Mouse (Mus musculus) small intestine, adult 2 months (tissue): ENCODE results near the gene Defb43. TPM values are rescaled to one million over a fixed set of nuclear protein-coding genes. Genes with fewer than 3 reads are reported as not detected.

ENCODE experiments used
- H3K27ac ChIP-seq: fragments of 200-500 bp; 2 replicates; pipeline ENCODE4 v1.5.1; 2012; ENCODE audit warnings: low read depth, low read length, control low read depth, inconsistent platforms; ENCODE audit not compliant: insufficient read depth
- H3K27me3 ChIP-seq: fragments of 200-500 bp; 2 replicates; pipeline ENCODE4 v1.6.1; 2012; ENCODE audit warnings: mild to moderate bottlenecking, moderate library complexity, low read length, inconsistent platforms; ENCODE audit not compliant: control insufficient read depth, insufficient read depth
- H3K36me3 ChIP-seq: fragments of 200-500 bp; 2 replicates; pipeline ENCODE4 v1.6.1; 2012; ENCODE audit warnings: mild to moderate bottlenecking, low read length, control low read depth, inconsistent platforms; ENCODE audit not compliant: control insufficient read depth, insufficient read depth
- H3K4me1 ChIP-seq: fragments of 200-500 bp; 2 replicates; pipeline ENCODE4 v1.6.1; 2012; ENCODE audit warnings: low read length, inconsistent platforms, mixed read lengths; ENCODE audit not compliant: control insufficient read depth, insufficient read depth, insufficient read length
- H3K4me3 ChIP-seq: fragments of 200-500 bp; 2 replicates; pipeline ENCODE4 v1.5.1; 2012; ENCODE audit warnings: low read depth, mild to moderate bottlenecking, control low read depth, inconsistent platforms, low read length, moderate library complexity
- CTCF ChIP-seq: fragments of 200-500 bp; IDR thresholded peaks from 2 replicates; pipeline ENCODE4 v1.5.1; 2012; ENCODE audit warnings: low read depth, mild to moderate bottlenecking, control low read depth, inconsistent platforms, low read length, moderate library complexity, mixed read lengths; ENCODE audit not compliant: insufficient replicate concordance, insufficient read length; ENCODE audit errors: extremely low read depth
- POLR2A ChIP-seq: fragments of 200-500 bp; IDR thresholded peaks from 2 replicates; pipeline ENCODE4 v1.6.1; 2012; ENCODE audit warnings: low read depth, mild to moderate bottlenecking, control low read depth, inconsistent platforms, low read length, moderate library complexity
- WGBS: fragments of 180-500 bp; shearing (Covaris S2); methylation state at CpG from one replicate; pipeline ENCODE4 v1.1.7; 2018; 5-methylcytosine and 5-hydroxymethylcytosine counted together
- polyA plus RNA-seq: library from polyadenylated mRNA; depleted of rRNA; stranded (reverse); fragments of >200 nt; gene quantifications from 2 replicates; pipeline ENCODE4 v1.2.3, GENCODE M21; 2012

The Defb43 gene
- polyA plus RNA-seq, 1 experiment, result not detected

GRCm38 (mm10) chr14:62991271-62991670 lies 20.3 kb upstream of the Defb43 start:
- WGBS, result 74% methylated on average over 3 of the region's 3 CpGs
- Histone ChIP-seq H3K27ac (no peak overlapping the region), H3K4me3 (no peak overlapping the region), H3K36me3 (no peaks in the 10 kb centered on the region), H3K4me1 (no peaks in the 10 kb centered on the region), H3K27me3 (no peaks in the 10 kb centered on the region)
- TF ChIP-seq CTCF (no peak), POLR2A (no peak)

DNA sequence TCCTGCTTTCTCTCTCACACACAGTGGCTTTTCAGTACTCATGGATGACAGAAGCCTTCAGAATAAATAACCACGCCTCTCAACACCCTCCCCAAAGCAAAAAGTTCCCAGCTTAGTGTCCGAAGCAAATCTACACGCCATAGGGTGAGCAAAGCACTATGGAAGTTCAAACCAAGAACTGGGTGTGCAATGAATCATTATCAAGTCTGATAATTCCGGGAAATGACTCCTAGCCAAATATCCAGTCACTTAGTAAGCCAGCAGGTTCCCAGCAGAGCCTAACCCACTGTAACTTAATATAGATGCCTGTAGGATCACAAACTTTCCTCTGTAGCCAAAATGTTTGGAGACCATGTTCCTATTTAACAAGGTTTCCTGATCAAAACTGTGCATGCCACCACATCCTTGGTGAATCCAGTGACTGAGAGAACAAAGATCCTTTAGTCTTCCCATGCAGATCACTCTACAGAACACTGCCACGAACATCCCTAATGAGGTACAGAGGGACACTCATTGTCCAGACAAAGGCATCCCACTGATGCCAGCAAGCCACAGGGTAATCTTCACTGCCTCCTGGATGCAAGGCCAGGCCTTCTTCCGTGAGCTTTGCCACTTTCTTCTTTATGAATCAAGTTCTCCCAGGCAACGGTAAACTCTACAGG lies 19.6 kb upstream of the Defb43 start:
- Histone ChIP-seq H3K27me3 (no peaks in the 10 kb centered on the region), H3K4me1 (no peaks in the 10 kb centered on the region), H3K36me3 (no peaks in the 10 kb centered on the region), H3K4me3 (no peak overlapping the region), H3K27ac (no peak overlapping the region)
- 73% methylated on average over 7 of the region's 7 CpGs for WGBS
- no peak for TF ChIP-seq POLR2A
- no peak for TF ChIP-seq CTCF

DNA sequence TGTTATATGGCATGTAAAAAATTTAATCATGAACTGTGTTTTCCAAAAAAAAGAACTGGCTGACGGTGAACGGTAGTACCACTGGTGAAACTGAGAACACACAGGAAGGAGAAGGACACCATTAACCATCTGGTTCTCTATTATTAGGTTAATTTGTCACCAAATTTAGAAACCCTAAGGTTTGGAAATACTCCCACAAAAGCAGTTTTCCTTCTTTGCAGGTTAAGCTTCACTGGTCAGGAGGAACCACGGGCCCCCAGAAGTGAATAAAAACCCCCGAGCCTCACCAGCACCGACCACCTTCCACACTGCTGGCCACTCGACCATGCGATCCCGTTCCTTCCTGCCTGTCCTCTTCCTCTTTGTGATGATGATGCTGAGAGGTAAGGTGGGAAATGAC lies 13.8 kb upstream of the Defb43 start, which contains the start of gene Defb47:
Gene Defb47 (plus strand): TSS at position 301 of the 400 bp plus-strand sequence.
- WGBS, result 77% methylated on average over 8 of the region's 8 CpGs

GRCm38 (mm10) chr14:62998977-62999376 lies 12.6 kb upstream of the Defb43 start:
- no peaks in the 10 kb centered on the region for H3K27me3 ChIP-seq
- 68% methylated on average over 4 of the region's 4 CpGs for WGBS
- no peaks in the 10 kb centered on the region for H3K36me3 ChIP-seq
- no peak overlapping the region for H3K27ac ChIP-seq
- H3K4me1 ChIP-seq, result no peaks in the 10 kb centered on the region
- H3K4me3 ChIP-seq, result no peak overlapping the region
- no peak for TF ChIP-seq POLR2A
- no peak for TF ChIP-seq CTCF

More for the DNA sequence above, 13.8 kb upstream of the Defb43 start, which contains the start of gene Defb47:
- TF ChIP-seq POLR2A (no peak), CTCF (no peak)
- Histone ChIP-seq H3K27me3 (no peaks in the 10 kb centered on the region), H3K4me1 (no peaks in the 10 kb centered on the region), H3K4me3 (no peak within 1 kb of the TSS), H3K36me3 (no peaks in the 10 kb centered on the region), H3K27ac (no peak within 1 kb of the TSS)

DNA sequence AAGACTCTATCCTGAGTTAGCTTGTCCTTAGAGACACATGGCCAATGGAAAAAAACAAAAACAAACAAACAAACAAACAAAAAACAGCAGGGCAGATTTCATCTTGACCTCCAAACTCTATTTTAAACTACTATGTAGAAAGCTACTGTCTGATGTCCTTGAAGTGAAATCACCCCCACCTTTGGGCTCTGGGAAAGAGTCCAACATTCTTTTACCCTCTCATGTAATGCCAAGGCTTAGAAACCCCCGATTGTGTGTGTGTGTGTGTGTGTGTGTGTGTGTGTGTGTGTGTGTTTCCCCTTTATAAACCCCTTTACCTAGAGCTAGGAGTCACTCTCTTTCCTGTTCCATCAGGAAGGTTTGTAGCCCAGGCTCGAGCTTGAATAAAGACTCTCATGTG lies 9.0 kb upstream of the Defb43 start:
- 59% methylated on average over 2 of the region's 2 CpGs for WGBS
- Histone ChIP-seq H3K36me3 (no peaks in the 10 kb centered on the region), H3K4me3 (no peak overlapping the region), H3K4me1 (no peaks in the 10 kb centered on the region), H3K27me3 (no peaks in the 10 kb centered on the region), H3K27ac (no peak overlapping the region)
- TF ChIP-seq CTCF (no peak), POLR2A (no peak)

- Histone ChIP-seq H3K27me3 (no peaks in the 10 kb centered on the region), H3K4me3 (no peak overlapping the region), H3K4me1 (no peaks in the 10 kb centered on the region), H3K36me3 (no peaks in the 10 kb centered on the region), H3K27ac (no peak overlapping the region)
- TF ChIP-seq CTCF (no peak), POLR2A (no peak)
- 67% methylated on average over 4 of the region's 4 CpGs for WGBS
These were observed 1.5 kb downstream of the Defb43 start for GRCm38 (mm10) chr14:63013082-63013481.

DNA sequence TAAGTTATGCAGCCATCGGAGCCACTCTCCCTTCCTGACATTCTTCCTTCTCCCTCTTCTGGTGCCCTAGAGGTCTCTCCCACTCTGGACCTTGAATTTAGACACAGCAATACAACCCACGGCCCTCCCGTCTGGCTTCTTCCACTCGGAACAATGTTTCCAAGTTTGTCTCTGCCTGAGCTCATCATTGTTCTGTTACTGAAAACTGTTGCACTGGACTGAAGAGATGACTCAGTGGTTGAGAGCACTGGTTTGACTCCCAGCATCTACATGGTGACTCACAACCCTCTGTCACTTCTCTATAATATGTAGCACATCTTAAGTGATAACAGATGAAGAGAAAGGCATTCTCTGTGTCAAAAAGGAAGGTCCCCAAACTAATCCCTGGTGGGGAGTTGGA lies 3.1 kb downstream of the Defb43 start:
- TF ChIP-seq CTCF, result no peak
- TF ChIP-seq POLR2A, result no peak
- H3K36me3 ChIP-seq, result no peaks in the 10 kb centered on the region
- H3K4me3 ChIP-seq, result no peak overlapping the region
- WGBS, result 80% methylated on average over 4 of the region's 4 CpGs
- no peak overlapping the region for H3K27ac ChIP-seq
- 0 out of 2 replicates have a peak, but pooled peaks cover 2% of the 10 kb centered on the region for H3K27me3 ChIP-seq
- H3K4me1 ChIP-seq, result no peaks in the 10 kb centered on the region
